Mouse (Mus musculus) ES-E14 (cell line): ENCODE measurements around the gene Cab39.

Experiments used
- ZC3H11A ChIP-seq: IDR thresholded peaks from 2 replicates; pipeline ENCODE4 v1.6.1; 2012; ENCODE audit warnings: low read depth, mild to moderate bottlenecking, inconsistent platforms, low read length, borderline replicate concordance
- ZNF384 ChIP-seq: IDR thresholded peaks from 2 replicates; pipeline ENCODE4 v1.6.1; 2012; ENCODE audit warnings: low read depth, low read length, inconsistent platforms

DNA sequence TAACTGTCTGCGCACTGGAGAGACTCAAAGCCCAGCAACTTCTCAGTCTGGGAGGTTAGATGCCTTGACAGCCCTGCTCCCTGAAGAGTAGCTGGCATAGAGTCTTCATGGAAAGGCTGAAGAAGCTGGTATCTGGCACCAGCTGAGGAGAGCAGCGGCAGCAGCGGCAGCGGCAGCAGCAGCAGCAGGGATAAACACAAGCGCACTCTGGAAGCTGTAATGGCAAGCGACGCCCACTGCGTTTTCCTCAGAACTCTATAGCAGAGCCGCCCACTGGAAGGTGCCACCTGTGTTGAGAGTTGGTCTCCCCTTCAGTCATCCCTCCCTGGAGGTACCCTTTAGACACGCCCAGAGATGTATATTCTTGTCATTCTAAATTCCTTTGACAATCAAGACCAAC lies 17.1 kb upstream of the Cab39 start:
- TF ChIP-seq ZNF384 (no peak), ZC3H11A (no peak)
